10 mouse cellular contexts compared by ENCODE assay signal in the genomic region with DNA sequence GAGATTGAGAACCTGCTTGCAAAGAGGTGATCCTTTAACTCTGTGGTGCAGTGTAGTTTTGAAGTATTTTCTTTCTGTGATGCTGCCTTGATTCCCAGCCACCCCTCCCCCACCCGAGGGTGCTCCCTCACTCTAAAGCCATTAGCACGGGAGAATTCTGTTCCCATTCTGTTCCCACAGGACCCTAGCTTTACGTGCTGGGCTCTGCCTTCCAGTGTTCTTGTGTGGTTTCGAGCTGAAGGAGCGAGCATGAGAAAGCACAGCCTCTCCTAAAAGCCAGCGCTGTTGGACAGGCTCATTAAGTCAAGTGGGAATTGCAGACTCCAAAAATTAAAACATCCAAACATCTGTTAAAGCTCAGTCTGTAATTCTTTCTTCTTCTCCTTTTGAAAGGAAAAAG. TPM values are rescaled to one million over a fixed set of nuclear protein-coding genes. Genes with fewer than 3 reads are reported as not detected.
DNase-seq lines count a peak whose midpoint lies in the region; ATAC-seq and TF ChIP-seq lines count a peak whose summit lies in the region.
"Had no signal": no experiment of that assay in that cellular context is flagged by ENCODE, and none has a peak within 500 bp of the region (broad histone marks: within the 10 kb centered on the region; RNA-seq: fewer than 3 reads in every experiment).

No protein-coding gene starts in this region.

- WGBS in lung, postnatal 0 days, result 6% methylated on average over 6 of the region's 6 CpGs
- WGBS in lung, adult 2 months, result 17% methylated on average over 6 of the region's 6 CpGs
- 18% methylated on average over 6 of the region's 6 CpGs for WGBS in heart, embryonic 14.5 days
- 13% methylated on average over 6 of the region's 6 CpGs for WGBS in stomach, embryonic 15.5 days

- H3K4me3 ChIP-seq in lung, postnatal 0 days (ENCODE audit: low read depth, low read length), result no peak overlapping the region
- H3K4me3 ChIP-seq in lung, adult 2 months (replicated peaks; ENCODE audit: extremely low read depth, low read depth, low read length), result no peak overlapping the region
- no peak overlapping the region for H3K4me3 ChIP-seq in heart, embryonic 14.5 days (ENCODE audit: control insufficient read depth in 1 of 2, insufficient read depth in 1 of 2, low read depth in 1 of 2, low read length in 2 of 2)
- no peak overlapping the region for H3K4me3 ChIP-seq in stomach, embryonic 15.5 days (replicated peaks)
- H3K4me3 ChIP-seq: left cerebral cortex, adult 2 months; neural tube, embryonic 13.5 days had no signal

- no peaks in the 10 kb centered on the region for H3K36me3 ChIP-seq in lung, postnatal 0 days (ENCODE audit: insufficient read depth, low read length)
- no peaks in the 10 kb centered on the region for H3K36me3 ChIP-seq in heart, embryonic 14.5 days (ENCODE audit: control insufficient read depth, insufficient read depth, low read length)
- no peaks in the 10 kb centered on the region for H3K36me3 ChIP-seq in stomach, embryonic 15.5 days
- H3K36me3 ChIP-seq: neural tube, embryonic 13.5 days had no signal

- ATAC-seq in lung, postnatal 0 days, result no peak
- no peak for ATAC-seq in heart, embryonic 14.5 days (ENCODE audit: insufficient number of reproducible peaks, insufficient read depth, low FRiP score, low read depth)
- ATAC-seq in stomach, embryonic 15.5 days (ENCODE audit: insufficient read depth, low FRiP score, low read depth), result no peak

- TF ChIP-seq POLR2A in lung, adult 2 months (IDR thresholded peaks at IDR 0.05; ENCODE audit: borderline replicate concordance, extremely low read depth, low read depth, low read length), result no peak

- no peak for TF ChIP-seq EP300 in lung, postnatal 0 days (IDR thresholded peaks at IDR 0.05)

- DNase-seq in embryo, embryonic 11 days, result peak; percentile 24
- DNase-seq in embryo, embryonic 9.5 days (ENCODE audit: extremely low spot score), result no peak
- peak; percentile 9 for DNase-seq in lung, postnatal 0 days (ENCODE audit: low spot score)
- no peak for DNase-seq in lung, adult 2 months
- no peak for DNase-seq in right cerebral cortex, postnatal 36 days (ENCODE audit: low spot score in 2 of 2)
- DNase-seq in adrenal gland, postnatal 4 days (ENCODE audit: low spot score in 2 of 2), result no peak

- no peak for TF ChIP-seq CTCF in lung, postnatal 0 days (IDR thresholded peaks at IDR 0.05)
- no peak for TF ChIP-seq CTCF in lung, adult 2 months (IDR thresholded peaks at IDR 0.05; ENCODE audit: insufficient read depth, low read length)

- peak overlapping the region; percentile 36; the same call in 1 of the 2 replicates for H3K4me2 ChIP-seq in lung, postnatal 0 days (replicated peaks; ENCODE audit: low read depth, low read length)
- peak overlapping the region; percentile 22; the same call in 1 of the 2 replicates for H3K4me2 ChIP-seq in heart, embryonic 14.5 days (ENCODE audit: low read length)
- H3K4me2 ChIP-seq in stomach, embryonic 15.5 days, result no peak overlapping the region
- H3K4me2 ChIP-seq: neural tube, embryonic 13.5 days had no signal

- no peaks in the 10 kb centered on the region for H3K4me1 ChIP-seq in lung, postnatal 0 days (ENCODE audit: insufficient read depth, low read depth, low read length)
- H3K4me1 ChIP-seq in lung, adult 2 months (ENCODE audit: control insufficient read depth, insufficient read depth, low read length), result no peaks in the 10 kb centered on the region
- H3K4me1 ChIP-seq in heart, embryonic 14.5 days (ENCODE audit: control insufficient read depth in 2 of 2, insufficient read depth in 2 of 2, low read length in 2 of 2), result peaks cover 0 to 4% of the 10 kb centered on the region in 2 experiments; a peak in 1 of 4 replicates
- H3K4me1 ChIP-seq in stomach, embryonic 15.5 days, result peaks cover 2% of the 10 kb centered on the region; the same call in 1 of the 2 replicates

- no peak overlapping the region for H3K27ac ChIP-seq in lung, postnatal 0 days (ENCODE audit: low read length)
- peak overlapping the region in 1 of 2 experiments; percentile 17; a peak in 1 of 4 replicates for H3K27ac ChIP-seq in heart, embryonic 14.5 days (replicated peaks in 1 of 2; ENCODE audit: control insufficient read depth in 1 of 2, insufficient read depth in 1 of 2, low read depth in 2 of 2, low read length in 2 of 2)
- H3K27ac ChIP-seq in stomach, embryonic 15.5 days, result peak overlapping the region; percentile 73; the same call in 1 of the 2 replicates
- H3K27ac ChIP-seq: left cerebral cortex, adult 2 months; neural tube, embryonic 13.5 days had no signal

- H3K9me3 ChIP-seq in lung, postnatal 0 days (ENCODE audit: low read length), result no peaks in the 10 kb centered on the region
- H3K9me3 ChIP-seq in heart, embryonic 14.5 days (ENCODE audit: control insufficient read depth, low read length), result no peaks in the 10 kb centered on the region
- H3K9me3 ChIP-seq in stomach, embryonic 15.5 days, result no peaks in the 10 kb centered on the region
- H3K9me3 ChIP-seq: neural tube, embryonic 13.5 days had no signal

- no peaks in the 10 kb centered on the region for H3K27me3 ChIP-seq in lung, postnatal 0 days (replicated peaks; ENCODE audit: insufficient read depth, low read length)
- H3K27me3 ChIP-seq in heart, embryonic 14.5 days (ENCODE audit: control insufficient read depth, insufficient read depth, low read length), result no peaks in the 10 kb centered on the region
- H3K27me3 ChIP-seq in stomach, embryonic 15.5 days (replicated peaks), result no peaks in the 10 kb centered on the region
- H3K27me3 ChIP-seq: neural tube, embryonic 13.5 days had no signal

- H3K9ac ChIP-seq in lung, postnatal 0 days (replicated peaks; ENCODE audit: low read depth), result no peak overlapping the region
- H3K9ac ChIP-seq in heart, embryonic 14.5 days (ENCODE audit: low read length), result no peak overlapping the region
- no peak overlapping the region for H3K9ac ChIP-seq in stomach, embryonic 15.5 days
- H3K9ac ChIP-seq: neural tube, embryonic 13.5 days had no signal

RNA-seq across cellular contexts. Expression of a gene that starts 40.5 kb away (rescaled TPM):
- 7.4 and 10.8 TPM in 2 replicates for polyA plus RNA-seq in lung, postnatal 0 days (2015; fragmentation: Nextera tagmentation; extraction: Ambion mirVana)
- 9.5 and 15.4 TPM in 2 replicates for polyA plus RNA-seq in lung, adult 2 months (2012; rRNA removed)
- 25.2 and 26.0 TPM in 2 replicates for polyA plus RNA-seq in heart, embryonic 14.5 days (2014; fragmentation: Nextera tagmentation; extraction: Ambion mirVana)
- polyA plus RNA-seq in stomach, embryonic 15.5 days (2015; fragmentation: Nextera tagmentation; extraction: Ambion mirVana), result 21.0 and 22.4 TPM in 2 replicates
- 100 to 1,000 TPM; 103 to 113 TPM for total RNA-seq in adrenal gland, postnatal 4 days (2021)

Comparison
In these comparisons a context has a peak if more than half of its experiments do, and no peak if none do; other contexts are left out.
1. DNase-seq: peak in embryo, embryonic 11 days (single experiment) and lung, postnatal 0 days (single experiment); none in embryo, embryonic 9.5 days (single experiment), lung, adult 2 months (single experiment), right cerebral cortex, postnatal 36 days (0 of 2) and adrenal gland, postnatal 4 days (0 of 2).